Comparison of ENCODE assay signal across 16 mouse cellular contexts in the genomic region with DNA sequence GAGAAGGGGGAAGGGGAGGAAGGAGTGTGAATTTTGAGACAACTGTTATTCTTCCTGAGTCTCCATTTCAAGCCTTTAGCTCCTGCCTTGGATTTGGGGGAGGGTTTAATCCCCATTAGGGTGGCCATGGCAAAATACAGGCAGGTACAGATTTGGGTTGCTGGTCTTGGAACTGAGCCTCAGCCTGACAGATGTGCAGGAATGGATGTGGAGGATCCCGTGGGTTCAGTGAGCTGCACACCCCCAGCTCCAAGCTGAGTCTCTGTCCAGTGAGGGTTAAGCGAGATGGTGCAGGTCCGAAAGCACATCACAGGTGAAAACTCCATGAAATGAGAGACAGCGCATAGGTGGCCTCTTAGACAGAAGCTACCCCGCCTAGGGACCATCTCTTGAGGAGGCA.
DNase-seq lines count a peak whose midpoint lies in the region; ATAC-seq lines count a peak whose summit lies in the region.
"Had no signal": no experiment of that assay in that cellular context is flagged by ENCODE, and none has a peak within 500 bp of the region (broad histone marks: within the 10 kb centered on the region; RNA-seq: fewer than 3 reads in every experiment).

No protein-coding gene starts in this region.

- no peak for ATAC-seq in heart, embryonic 12.5 days (ENCODE audit: insufficient number of reproducible peaks, low FRiP score)
- no peak for ATAC-seq in hindbrain, embryonic 16.5 days
- ATAC-seq in hindbrain, embryonic 11.5 days (ENCODE audit: low FRiP score): no peak
- no peak for ATAC-seq in embryonic facial prominence, embryonic 14.5 days (ENCODE audit: low read depth)
- ATAC-seq in neural tube, embryonic 15.5 days (ENCODE audit: low FRiP score): no peak
- ATAC-seq: forebrain, embryonic 13.5 days had no signal

- H3K4me1 ChIP-seq in heart, embryonic 12.5 days (replicated peaks): peaks cover 10% of the 10 kb centered on the region
- H3K4me1 ChIP-seq in hindbrain, embryonic 16.5 days (ENCODE audit: control insufficient read depth, insufficient read depth, low read depth, low read length): no peaks in the 10 kb centered on the region; the same call in none of the 2 replicates
- no peaks in the 10 kb centered on the region for H3K4me1 ChIP-seq in hindbrain, embryonic 11.5 days (replicated peaks; ENCODE audit: control insufficient read depth, insufficient read depth, low read length)
- H3K4me1 ChIP-seq in embryonic facial prominence, embryonic 14.5 days (ENCODE audit: control insufficient read depth, insufficient read depth, low read length): peaks cover 6% of the 10 kb centered on the region
- peaks cover 5% of the 10 kb centered on the region; the same call in 1 of the 2 replicates for H3K4me1 ChIP-seq in neural tube, embryonic 15.5 days

- H3K36me3 ChIP-seq in heart, embryonic 12.5 days: no peaks in the 10 kb centered on the region
- no peaks in the 10 kb centered on the region for H3K36me3 ChIP-seq in hindbrain, embryonic 16.5 days (ENCODE audit: control insufficient read depth, insufficient read depth, low read length)
- no peaks in the 10 kb centered on the region for H3K36me3 ChIP-seq in hindbrain, embryonic 11.5 days (ENCODE audit: control insufficient read depth, insufficient read depth, low read length)
- no peaks in the 10 kb centered on the region for H3K36me3 ChIP-seq in embryonic facial prominence, embryonic 14.5 days (ENCODE audit: control insufficient read depth, insufficient read depth, low read length)
- H3K36me3 ChIP-seq in neural tube, embryonic 15.5 days: no peaks in the 10 kb centered on the region
- H3K36me3 ChIP-seq: neural tube, embryonic 13.5 days had no signal

- DNase-seq in cerebellum, adult 9-11 months: peak; percentile 35
- no peak for DNase-seq in cerebellum, adult 8-10 months
- DNase-seq in heart, adult 11 months: no peak
- no peak for DNase-seq in hindbrain, embryonic 11.5 days (ENCODE audit: low spot score)
- no peak for DNase-seq in embryonic facial prominence, embryonic 14.5 days (ENCODE audit: low spot score)
- DNase-seq: adrenal gland, adult 8-10 months; kidney, adult 18-20 months; kidney, postnatal 25 days; lung, adult 18-20 months; right cerebral cortex, postnatal 25 days had no signal

- H3K27ac ChIP-seq in heart, embryonic 12.5 days (ENCODE audit: poor library complexity, severe bottlenecking): peak overlapping the region; percentile 35
- H3K27ac ChIP-seq in hindbrain, embryonic 16.5 days (ENCODE audit: low read depth, low read length): peak overlapping the region; percentile 4; the same call in 1 of the 2 replicates
- H3K27ac ChIP-seq in hindbrain, embryonic 11.5 days (ENCODE audit: low read depth, low read length): no peak overlapping the region
- peak overlapping the region; percentile 17; the same call in 1 of the 2 replicates for H3K27ac ChIP-seq in embryonic facial prominence, embryonic 14.5 days (replicated peaks; ENCODE audit: low read depth, low read length)
- no peak overlapping the region; the same call in 1 of the 2 replicates for H3K27ac ChIP-seq in neural tube, embryonic 15.5 days (replicated peaks)
- H3K27ac ChIP-seq: forebrain, embryonic 13.5 days; neural tube, embryonic 13.5 days; stomach, postnatal 0 days had no signal

- no peak overlapping the region for H3K4me2 ChIP-seq in heart, embryonic 12.5 days
- H3K4me2 ChIP-seq in hindbrain, embryonic 16.5 days (ENCODE audit: low read length): no peak overlapping the region
- H3K4me2 ChIP-seq in hindbrain, embryonic 11.5 days (replicated peaks; ENCODE audit: low read depth, low read length): no peak overlapping the region
- no peak overlapping the region for H3K4me2 ChIP-seq in embryonic facial prominence, embryonic 14.5 days (ENCODE audit: low read depth, low read length)
- H3K4me2 ChIP-seq in neural tube, embryonic 15.5 days: no peak overlapping the region
- H3K4me2 ChIP-seq: forebrain, embryonic 13.5 days; neural tube, embryonic 13.5 days had no signal

- 69% methylated on average over 5 of the region's 5 CpGs for WGBS in heart, embryonic 12.5 days
- WGBS in hindbrain, embryonic 16.5 days: 80% methylated on average over 5 of the region's 5 CpGs
- WGBS in hindbrain, embryonic 11.5 days: 89% methylated on average over 5 of the region's 5 CpGs
- 79% methylated on average over 5 of the region's 5 CpGs for WGBS in embryonic facial prominence, embryonic 14.5 days
- WGBS in neural tube, embryonic 15.5 days: 87% methylated on average over 5 of the region's 5 CpGs

- H3K27me3 ChIP-seq in heart, embryonic 12.5 days (replicated peaks): no peaks in the 10 kb centered on the region
- no peaks in the 10 kb centered on the region for H3K27me3 ChIP-seq in hindbrain, embryonic 16.5 days (replicated peaks; ENCODE audit: control insufficient read depth, insufficient read depth, low read length)
- H3K27me3 ChIP-seq in hindbrain, embryonic 11.5 days (ENCODE audit: control insufficient read depth, insufficient read depth, low read length): no peaks in the 10 kb centered on the region
- no peaks in the 10 kb centered on the region for H3K27me3 ChIP-seq in embryonic facial prominence, embryonic 14.5 days (replicated peaks; ENCODE audit: control insufficient read depth, insufficient read depth, low read length)
- no peaks in the 10 kb centered on the region for H3K27me3 ChIP-seq in neural tube, embryonic 15.5 days (replicated peaks)
- H3K27me3 ChIP-seq: neural tube, embryonic 13.5 days had no signal

- no peak overlapping the region for H3K9ac ChIP-seq in heart, embryonic 12.5 days
- H3K9ac ChIP-seq in hindbrain, embryonic 16.5 days (ENCODE audit: low read depth, low read length): no peak overlapping the region
- H3K9ac ChIP-seq in hindbrain, embryonic 11.5 days (ENCODE audit: low read depth, low read length): no peak overlapping the region
- no peak overlapping the region for H3K9ac ChIP-seq in embryonic facial prominence, embryonic 14.5 days (ENCODE audit: low read depth, low read length)
- no peak overlapping the region for H3K9ac ChIP-seq in neural tube, embryonic 15.5 days (replicated peaks)
- H3K9ac ChIP-seq: forebrain, embryonic 13.5 days; neural tube, embryonic 13.5 days had no signal

- H3K4me3 ChIP-seq in heart, embryonic 12.5 days: no peak overlapping the region
- no peak overlapping the region for H3K4me3 ChIP-seq in hindbrain, embryonic 16.5 days (ENCODE audit: low read length)
- no peak overlapping the region for H3K4me3 ChIP-seq in hindbrain, embryonic 11.5 days (ENCODE audit: low read depth, low read length)
- no peak overlapping the region for H3K4me3 ChIP-seq in embryonic facial prominence, embryonic 14.5 days (ENCODE audit: low read depth, low read length)
- H3K4me3 ChIP-seq in neural tube, embryonic 15.5 days (replicated peaks): no peak overlapping the region
- H3K4me3 ChIP-seq: forebrain, embryonic 13.5 days; neural tube, embryonic 13.5 days had no signal

- H3K9me3 ChIP-seq in heart, embryonic 12.5 days (replicated peaks): no peaks in the 10 kb centered on the region
- no peaks in the 10 kb centered on the region for H3K9me3 ChIP-seq in hindbrain, embryonic 16.5 days (ENCODE audit: control insufficient read depth, low read length)
- H3K9me3 ChIP-seq in hindbrain, embryonic 11.5 days (ENCODE audit: control insufficient read depth, low read length): no peaks in the 10 kb centered on the region
- H3K9me3 ChIP-seq in embryonic facial prominence, embryonic 14.5 days (ENCODE audit: control insufficient read depth, low read length): no peaks in the 10 kb centered on the region
- H3K9me3 ChIP-seq in neural tube, embryonic 15.5 days (replicated peaks): no peaks in the 10 kb centered on the region
- H3K9me3 ChIP-seq: forebrain, embryonic 13.5 days; neural tube, embryonic 13.5 days had no signal

Comparison
In these comparisons a context has a peak if more than half of its experiments do, and no peak if none do; other contexts are left out.
1. H3K27ac ChIP-seq: peak in heart, embryonic 12.5 days (single experiment), hindbrain, embryonic 16.5 days (single experiment) and embryonic facial prominence, embryonic 14.5 days (single experiment); none in hindbrain, embryonic 11.5 days (single experiment) and neural tube, embryonic 15.5 days (single experiment).